Mouse (Mus musculus): ENCODE data around the gene Oas1h. TPM values are rescaled to one million over a fixed set of nuclear protein-coding genes. Genes with fewer than 3 reads are reported as not detected.

Gene Oas1h
- polyA plus RNA-seq (2015; fragmentation: Nextera tagmentation; extraction: Ambion mirVana) = not detected in 2 replicates

GRCm38 (mm10) chr5:120861121-120861520 lies at the start of gene Oas1h:
Gene Oas1h, plus strand, starts transcription at chr5:120861421.

GRCm38 (mm10) chr5:120811951-120812819 lies 49.0 kb upstream of the Oas1h start, which contains the start of gene Oas1c:
Gene Oas1c, minus strand, starts transcription at chr5:120812514.

DNA sequence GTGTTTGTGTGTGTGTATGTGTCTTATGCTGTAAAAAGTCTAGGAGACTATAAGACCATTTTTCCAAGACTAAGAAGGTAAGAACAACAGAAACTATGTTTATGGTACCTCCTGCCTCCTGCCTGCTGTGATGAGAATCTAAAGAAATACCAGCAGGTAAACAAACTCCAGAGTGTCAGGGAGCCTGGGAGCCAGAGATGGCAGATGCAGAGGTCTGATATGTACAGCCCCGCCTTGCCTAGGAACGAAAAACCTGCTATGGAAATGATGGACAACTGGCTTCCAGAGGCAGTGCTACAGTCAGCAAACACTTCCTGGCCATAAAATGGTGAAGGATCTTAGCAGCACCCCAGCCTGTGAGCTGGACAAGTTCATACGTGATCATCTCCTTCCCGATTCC lies 14.2 kb upstream of the Oas1h start, which contains the start of gene Oas1f:
TSS of gene Oas1f (plus strand) at position 301 of the 400 bp plus-strand sequence.

DNA sequence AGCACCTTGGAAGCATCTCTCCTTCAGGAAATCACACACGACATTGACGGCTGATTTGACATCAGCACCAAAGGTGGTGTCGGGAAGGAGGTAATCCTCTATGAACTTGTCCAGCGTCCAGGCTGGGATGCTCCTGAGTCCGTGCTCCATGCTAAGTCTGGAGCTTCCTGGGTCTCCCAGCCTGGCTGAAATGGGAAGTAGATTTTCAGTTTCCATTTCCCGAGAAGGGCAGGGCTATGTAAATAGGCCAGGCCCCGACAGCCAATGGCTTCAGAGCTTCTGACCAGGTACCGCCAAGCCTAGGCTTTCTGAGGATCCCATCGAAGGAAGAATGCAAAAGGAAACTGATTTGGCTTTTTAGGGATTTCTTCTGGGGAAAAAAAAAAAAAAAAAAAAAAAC lies 26.2 kb downstream of the Oas1h start, which contains the start of gene Oas1g:
TSS of gene Oas1g (minus strand) at position 201 of the 400 bp plus-strand sequence.

DNA sequence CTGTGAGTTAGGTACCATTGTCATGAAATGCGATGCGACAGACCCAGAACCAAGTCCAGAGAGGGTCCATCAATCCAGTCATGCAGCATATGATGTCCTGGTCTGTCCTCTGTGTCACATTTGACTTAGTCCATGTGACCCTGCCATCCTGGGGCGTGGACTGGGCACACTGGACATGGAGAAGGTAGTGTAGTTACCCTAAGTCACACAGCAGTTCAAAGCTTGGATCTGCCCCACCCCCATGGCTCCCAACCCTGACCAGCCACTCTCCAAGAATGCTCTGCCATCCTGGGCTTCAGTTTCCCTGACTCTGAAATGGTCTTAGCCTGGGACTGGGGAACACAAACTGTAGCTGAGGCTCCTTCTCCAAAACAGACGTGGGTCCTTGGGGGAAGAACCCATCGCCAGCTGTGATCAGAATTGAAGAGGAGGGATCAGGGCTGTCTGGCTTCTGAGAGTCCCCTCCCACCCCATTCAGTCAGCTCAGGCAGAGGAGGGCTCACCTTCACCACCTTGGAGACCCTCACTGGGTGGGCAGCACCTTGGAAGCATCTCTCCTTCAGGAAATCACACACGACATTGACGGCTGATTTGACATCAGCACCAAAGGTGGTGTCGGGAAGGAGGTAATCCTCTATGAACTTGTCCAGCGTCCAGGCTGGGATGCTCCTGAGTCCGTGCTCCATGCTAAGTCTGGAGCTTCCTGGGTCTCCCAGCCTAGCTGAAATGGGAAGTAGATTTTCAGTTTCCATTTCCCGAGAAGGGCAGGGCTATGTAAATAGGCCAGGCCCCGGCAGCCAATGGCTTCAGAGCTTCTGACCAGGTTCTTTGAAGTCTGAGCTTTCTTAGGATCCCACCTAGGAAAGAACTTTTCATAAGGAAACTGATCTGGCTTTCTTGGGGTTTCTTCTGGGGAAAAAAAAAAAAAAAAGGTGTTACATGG lies 45.8 kb downstream of the Oas1h start, which contains the start of gene Oas1a:
TSS of gene Oas1a (minus strand) at position 731 of the 943 bp plus-strand sequence.

GRCm38 (mm10) chr5:120914204-120914603 lies 53.0 kb downstream of the Oas1h start, which contains the start of gene Oas1d:
Gene Oas1d, plus strand, starts transcription at chr5:120914536.

Small RNA genes within 50 kb of the gene (microRNA-seq; reads per million reads assigned to microRNA genes)
- gene Gm22907 = 0 reads per million in 2 experiments

Other genes starting within 250 kb of the Oas1h start
- gene Rita1, start 248.8 kb upstream of the Oas1h start, polyA plus RNA-seq (2015; fragmentation: Nextera tagmentation; extraction: Ambion mirVana) = 5.2 and 7.4 TPM in 2 replicates
- 15.5 and 16.5 TPM in 2 replicates for gene Ddx54, start 248.7 kb upstream of the Oas1h start, polyA plus RNA-seq (2015; fragmentation: Nextera tagmentation; extraction: Ambion mirVana)
- gene Cfap73, start 227.2 kb upstream of the Oas1h start, polyA plus RNA-seq (2015; fragmentation: Nextera tagmentation; extraction: Ambion mirVana) = not detected in 2 replicates
- 0.22 TPM in 2 replicates for gene Rasal1, start 212.6 kb upstream of the Oas1h start, polyA plus RNA-seq (2015; fragmentation: Nextera tagmentation; extraction: Ambion mirVana)
- 0.62 and 0.68 TPM in 2 replicates for gene Dtx1, start 149.5 kb upstream of the Oas1h start, polyA plus RNA-seq (2015; fragmentation: Nextera tagmentation; extraction: Ambion mirVana)
- 0.94 and 1.2 TPM in 2 replicates for gene Oas2, start 111.6 kb upstream of the Oas1h start, polyA plus RNA-seq (2015; fragmentation: Nextera tagmentation; extraction: Ambion mirVana)
- gene Oas3, start 83.8 kb upstream of the Oas1h start, polyA plus RNA-seq (2015; fragmentation: Nextera tagmentation; extraction: Ambion mirVana) = 0.14 and 0.37 TPM in 2 replicates
- 0.08 and 0.23 TPM in 2 replicates for gene Oas1e, start 65.9 kb upstream of the Oas1h start, polyA plus RNA-seq (2015; fragmentation: Nextera tagmentation; extraction: Ambion mirVana)
- gene Oas1c, start 48.9 kb upstream of the Oas1h start, polyA plus RNA-seq (2015; fragmentation: Nextera tagmentation; extraction: Ambion mirVana) = 0.28 and 0.45 TPM in 2 replicates
- 0.74 TPM in 1 of 2 replicates, not detected in the other for gene Oas1f, start 14.1 kb upstream of the Oas1h start, polyA plus RNA-seq (2015; fragmentation: Nextera tagmentation; extraction: Ambion mirVana)
- gene Oas1g, start 26.2 kb downstream of the Oas1h start, polyA plus RNA-seq (2015; fragmentation: Nextera tagmentation; extraction: Ambion mirVana) = 0.64 and 0.87 TPM in 2 replicates
- 3.6 and 4.4 TPM in 2 replicates for gene Oas1a, start 46.1 kb downstream of the Oas1h start, polyA plus RNA-seq (2015; fragmentation: Nextera tagmentation; extraction: Ambion mirVana)
- gene Oas1d, start 53.1 kb downstream of the Oas1h start, polyA plus RNA-seq (2015; fragmentation: Nextera tagmentation; extraction: Ambion mirVana) = not detected in 2 replicates
- gene Rph3a, start 148.7 kb downstream of the Oas1h start, polyA plus RNA-seq (2015; fragmentation: Nextera tagmentation; extraction: Ambion mirVana) = 0.02 TPM in 1 of 2 replicates, not detected in the other